Mouse (Mus musculus) frontal cortex, postnatal 25 days (tissue): ENCODE measurements around the gene Metrnl.

Experiments used
- DNase-seq, 2 experiments: peaks; one replicate each; pipeline ENCODE4 v3.0.0; 2022; ENCODE audit warnings: low spot score in 2 of 2

Metrnl gene

GRCm38 (mm10) chr11:121738616-121739015 lies 37.3 kb downstream of the Metrnl start:
- DNase-seq: no peak

- DNase-seq: no peak
Measured at GRCm38 (mm10) chr11:121740906-121741305, 39.6 kb downstream of the Metrnl start.

GRCm38 (mm10) chr11:121741433-121741832 lies 40.1 kb downstream of the Metrnl start:
- no peak for DNase-seq

GRCm38 (mm10) chr11:121743113-121743512 lies 41.8 kb downstream of the Metrnl start:
- DNase-seq: no peak

GRCm38 (mm10) chr11:121743915-121744628 lies 42.7 kb downstream of the Metrnl start:
- no peak for DNase-seq

GRCm38 (mm10) chr11:121746941-121747494 lies 45.7 kb downstream of the Metrnl start:
- no peak for DNase-seq

GRCm38 (mm10) chr11:121748003-121748684 lies 46.8 kb downstream of the Metrnl start:
- no peak for DNase-seq
